In genomic region chr11:53821945-53822338, GRCm38 (mm10) we compare ENCODE assay signal across 24 mouse cellular contexts. TPM values are rescaled to one million over a fixed set of nuclear protein-coding genes. Genes with fewer than 3 reads are reported as not detected.
A peak's percentile ranks its signal among the peaks of the same experiment; 100 is the strongest.
DNase-seq lines count a peak whose midpoint lies in the region; TF ChIP-seq lines count a peak whose summit lies in the region.
"Had no signal": no experiment of that assay in that cellular context is flagged by ENCODE, and none has a peak within 500 bp of the region (broad histone marks: within the 10 kb centered on the region; RNA-seq: fewer than 3 reads in every experiment).

No protein-coding gene starts in this region.

- peak overlapping the region; percentile 54 for H3K9ac ChIP-seq in CH12.LX (ENCODE audit: insufficient read depth, low read depth)
- H3K9ac ChIP-seq: embryonic facial prominence, embryonic 13.5 days; forebrain, embryonic 12.5 days; forebrain, embryonic 15.5 days; heart, embryonic 12.5 days; heart, embryonic 15.5 days; hindbrain, embryonic 13.5 days had no signal

- no peaks in the 10 kb centered on the region for H3K27me3 ChIP-seq in kidney, adult 2 months (replicated peaks; ENCODE audit: control insufficient read depth, insufficient read depth, low read length)
- H3K27me3 ChIP-seq in CH12.LX (replicated peaks) (no peaks in the 10 kb centered on the region), myocyte (ENCODE audit: control insufficient read depth, insufficient read depth, insufficient read length) (no peaks in the 10 kb centered on the region)
- H3K27me3 ChIP-seq: embryonic facial prominence, embryonic 13.5 days; forebrain, embryonic 12.5 days; forebrain, embryonic 15.5 days; heart, embryonic 15.5 days; hindbrain, embryonic 13.5 days had no signal

- no peaks in the 10 kb centered on the region for H3K9me3 ChIP-seq in CH12.LX (replicated peaks; ENCODE audit: low read length)
- H3K9me3 ChIP-seq: embryonic facial prominence, embryonic 10.5 days; embryonic facial prominence, embryonic 13.5 days; forebrain, embryonic 12.5 days; forebrain, embryonic 15.5 days; heart, embryonic 12.5 days; heart, embryonic 15.5 days; hindbrain, embryonic 10.5 days; hindbrain, embryonic 13.5 days had no signal

- H3K4me2 ChIP-seq in CH12.LX (ENCODE audit: insufficient read depth, low read depth, poor library complexity, severe bottlenecking) (peak overlapping the region; percentile 84; the same call in 1 of the 2 replicates), myocyte (ENCODE audit: low read depth) (peak overlapping the region; percentile 28)
- H3K4me2 ChIP-seq: embryonic facial prominence, embryonic 13.5 days; forebrain, embryonic 12.5 days; forebrain, embryonic 15.5 days; heart, embryonic 12.5 days; heart, embryonic 15.5 days; hindbrain, embryonic 13.5 days had no signal

- dilution Hi-C loops in CH12.LX (cut with MboI; ENCODE audit: extremely low pct_ligation_motif_present, extremely low pct_unique_long_range_greater_than_20kb, low sequenced_read_pairs), result no loop called here

- H3K27ac ChIP-seq in kidney, adult 2 months (ENCODE audit: insufficient read depth, low read depth, low read length), result no peak overlapping the region
- peak overlapping the region; percentile 100 for H3K27ac ChIP-seq in CH12.LX (ENCODE audit: insufficient read depth, low read depth)
- H3K27ac ChIP-seq: embryonic facial prominence, embryonic 10.5 days; embryonic facial prominence, embryonic 13.5 days; forebrain, embryonic 12.5 days; forebrain, embryonic 15.5 days; heart, embryonic 15.5 days; hindbrain, embryonic 10.5 days; hindbrain, embryonic 13.5 days had no signal

- DNase-seq in kidney, adult 2 months, result peak; percentile 41
- DNase-seq in kidney, adult 8-10 months, result no peak
- DNase-seq in CH12.LX (ENCODE audit: extremely low read depth), result peak; percentile 43
- DNase-seq in left cerebral cortex, postnatal 36 days (ENCODE audit: low spot score in 2 of 2), result no peak
- DNase-seq in layer of hippocampus, adult 8-10 months (ENCODE audit: low spot score in 2 of 2), result no peak
- DNase-seq: adrenal gland, adult 2 months; adrenal gland, postnatal 14 days; cerebellum, adult 11 months; cerebellum, adult 2 months; cerebellum, adult 9-11 months; cerebellum, postnatal 36 days; embryo, embryonic 11 days had no signal

- TF ChIP-seq POLR2A in kidney, adult 2 months (IDR thresholded peaks at IDR 0.05; ENCODE audit: low read depth, low read length), result no peak
- TF ChIP-seq POLR2A in CH12.LX (IDR thresholded peaks at IDR 0.05; ENCODE audit: low read depth, low read length) (no peak), myocyte (IDR thresholded peaks at IDR 0.05; ENCODE audit: insufficient read length, low read depth) (no peak)

- no peaks in the 10 kb centered on the region for H3K36me3 ChIP-seq in kidney, adult 2 months (ENCODE audit: control insufficient read depth, insufficient read depth, low read length)
- no peaks in the 10 kb centered on the region for H3K36me3 ChIP-seq in CH12.LX (replicated peaks in 1 of 2; ENCODE audit: control insufficient read depth in 1 of 2, insufficient read depth in 1 of 2, low read length in 1 of 2)
- H3K36me3 ChIP-seq in myocyte (ENCODE audit: control insufficient read depth, insufficient read depth), result no peaks in the 10 kb centered on the region
- H3K36me3 ChIP-seq: embryonic facial prominence, embryonic 10.5 days; embryonic facial prominence, embryonic 13.5 days; forebrain, embryonic 12.5 days; forebrain, embryonic 15.5 days; heart, embryonic 12.5 days; heart, embryonic 15.5 days; hindbrain, embryonic 10.5 days; hindbrain, embryonic 13.5 days had no signal

- WGBS in kidney, adult 2 months, result 87% methylated on average over 3 of the region's 3 CpGs

- H3K4me1 ChIP-seq in kidney, adult 2 months (ENCODE audit: control insufficient read depth, insufficient read depth, low read length), result peaks cover 5% of the 10 kb centered on the region; the same call in 1 of the 2 replicates
- H3K4me1 ChIP-seq in CH12.LX (ENCODE audit: control insufficient read depth in 1 of 2, insufficient read depth in 2 of 2), result peaks cover 51 to 85% of the 10 kb centered on the region in 2 experiments
- H3K4me1 ChIP-seq: embryonic facial prominence, embryonic 13.5 days; forebrain, embryonic 12.5 days; forebrain, embryonic 15.5 days; hindbrain, embryonic 13.5 days had no signal

- no peak for TF ChIP-seq EP300 in CH12.LX (IDR thresholded peaks at IDR 0.05; ENCODE audit: low read length)

- H3ac ChIP-seq in myocyte (ENCODE audit: control insufficient read depth, insufficient read length), result no peak overlapping the region

- TF ChIP-seq CTCF in kidney, adult 2 months (conservative IDR thresholded peaks at IDR 0.05; ENCODE audit: insufficient read depth, insufficient read length, low read depth, low read length), result no peak
- no peak for TF ChIP-seq CTCF in CH12.LX (conservative IDR thresholded peaks at IDR 0.05 in 1 of 2, IDR thresholded peaks at IDR 0.05 in 1 of 2; ENCODE audit: low read depth in 2 of 2, low read length in 2 of 2)

- H3K4me3 ChIP-seq in kidney, adult 2 months (ENCODE audit: insufficient read depth, low read depth, low read length), result no peak overlapping the region
- no peak overlapping the region for H3K4me3 ChIP-seq in CH12.LX (replicated peaks in 1 of 3; ENCODE audit: low read depth in 2 of 3, low read length in 2 of 3, poor library complexity in 1 of 3)
- H3K4me3 ChIP-seq in myocyte, result no peak overlapping the region
- H3K4me3 ChIP-seq: embryonic facial prominence, embryonic 10.5 days; embryonic facial prominence, embryonic 13.5 days; erythroblast, embryonic 14.5 days; forebrain, embryonic 12.5 days; forebrain, embryonic 15.5 days; heart, embryonic 12.5 days; heart, embryonic 15.5 days; hindbrain, embryonic 10.5 days; hindbrain, embryonic 13.5 days had no signal

- in situ Hi-C loops in CH12.LX (cut with MboI; ENCODE audit: low pct_ligation_motif_present, low pct_unique_long_range_greater_than_20kb, low sequenced_read_pairs), result no loop called here

- no peak for TF ChIP-seq RAD21 in CH12.LX (IDR thresholded peaks at IDR 0.05; ENCODE audit: low read depth, low read length)

- intact Hi-C loops in left cerebral cortex, postnatal 36 days (cut with DNase I), result no loop called here

- H3K79me2 ChIP-seq in CH12.LX (replicated peaks; ENCODE audit: control insufficient read depth, extremely low read depth, insufficient read depth, poor library complexity, severe bottlenecking) (no peaks in the 10 kb centered on the region), myocyte (ENCODE audit: control insufficient read depth, insufficient read depth) (no peaks in the 10 kb centered on the region)

TF ChIP-seq in CH12.LX, 34 proteins besides CTCF, POLR2A, EP300 and RAD21:
- TF ChIP-seq ETS1 (conservative IDR thresholded peaks at IDR 0.05; ENCODE audit: low read depth, low read length), result 0 out of 2 replicates have a peak, but pooled peaks have one; percentile 4
- TF ChIP-seq CHD2 (IDR thresholded peaks at IDR 0.05; ENCODE audit: low read length), result peak; percentile 88
- no peak for TF ChIP-seq KAT2A (IDR thresholded peaks at IDR 0.05; ENCODE audit: insufficient replicate concordance, low read length)
- TF ChIP-seq TCF12 (IDR thresholded peaks at IDR 0.05; ENCODE audit: low read depth, low read length), result 0 out of 2 replicates have a peak, but pooled peaks have one; percentile 12

TF ChIP-seq in myocyte, 11 proteins besides CTCF, POLR2A, EP300 and RAD21:
- TF ChIP-seq E2F4 (IDR thresholded peaks at IDR 0.05; ENCODE audit: insufficient read depth) (no peak), TCF12 (IDR thresholded peaks at IDR 0.05; ENCODE audit: insufficient read depth, poor library complexity, severe bottlenecking) (no peak), MAX (IDR thresholded peaks at IDR 0.05; ENCODE audit: low read depth) (no peak), POLR2AphosphoS2 (IDR thresholded peaks at IDR 0.05; ENCODE audit: insufficient read length, low read depth) (no peak), CEBPB (IDR thresholded peaks at IDR 0.05; ENCODE audit: insufficient read depth, poor library complexity, severe bottlenecking) (no peak), SRF (IDR thresholded peaks at IDR 0.05; ENCODE audit: control insufficient read depth, insufficient read length, low read depth) (no peak), MYOD1 (IDR thresholded peaks at IDR 0.05; ENCODE audit: control insufficient read depth in 1 of 3, insufficient read length in 2 of 3, low read depth in 2 of 3) (no peak), TCF3 (IDR thresholded peaks at IDR 0.05; ENCODE audit: insufficient read length, low read depth) (no peak), USF1 (IDR thresholded peaks at IDR 0.05; ENCODE audit: low read depth) (no peak), REST (IDR thresholded peaks at IDR 0.05; ENCODE audit: insufficient read depth, insufficient read length) (no peak), MYOG (IDR thresholded peaks at IDR 0.05; ENCODE audit: control insufficient read depth in 1 of 3, insufficient read depth in 1 of 3, insufficient read length in 2 of 3, low read depth in 2 of 3) (no peak)

RNA-seq across cellular contexts. Expression of gene Gm12216, which starts 37.1 kb away (rescaled TPM):
- polyA plus RNA-seq in kidney, adult 2 months (2012; rRNA removed), result 5.4 and 5.8 TPM in 2 replicates
- total RNA-seq in CH12.LX (2012; rRNA removed) (0.88 and 2.7 TPM in 2 replicates), CH12.LX (2014; rRNA removed) (0.73 and 0.77 TPM in 2 replicates)
- polyA plus RNA-seq in CH12.LX (2012; ENCODE audit: insufficient read length, low read depth) (0.56 and 1.1 TPM in 2 replicates), myocyte (2012; fragmentation: generic; extraction: Trizol) (1.6 TPM)
- total RNA-seq in left cerebral cortex, postnatal 36 days (2021), result 1 to 10 TPM; 4.0 to 4.5 TPM
- 10 to 100 TPM in 1 of 4 experiments, 1 to 10 TPM in 3; 6.0 to 12.4 (median 8.1) TPM for total RNA-seq in layer of hippocampus, adult 8-10 months (2022)
- polyA plus RNA-seq: embryonic facial prominence, embryonic 10.5 days; embryonic facial prominence, embryonic 13.5 days; erythroblast, embryonic 14.5 days; forebrain, embryonic 12.5 days; forebrain, embryonic 15.5 days had no signal

RNA-seq across cellular contexts. Expression of gene Gm17334, which starts 49.0 kb away (rescaled TPM):
- polyA plus RNA-seq in kidney, adult 2 months (2012; rRNA removed), result 0.91 and 1.1 TPM in 2 replicates
- total RNA-seq in CH12.LX (2012; rRNA removed) (0.71 and 0.72 TPM in 2 replicates), CH12.LX (2014; rRNA removed) (not detected in 2 replicates)
- polyA plus RNA-seq in CH12.LX (2012; ENCODE audit: insufficient read length, low read depth) (0.47 and 0.57 TPM in 2 replicates), myocyte (2012; fragmentation: generic; extraction: Trizol) (0.19 TPM)
- total RNA-seq in left cerebral cortex, postnatal 36 days (2021), result 1 to 10 TPM in 1 of 2 experiments, under 1 TPM in 1; 0.96 to 1.2 TPM
- 1 to 10 TPM; 1.1 to 2.4 (median 1.9) TPM for total RNA-seq in layer of hippocampus, adult 8-10 months (2022)
- total RNA-seq: gastrocnemius, postnatal 25 days had no signal
- polyA plus RNA-seq: embryonic facial prominence, embryonic 10.5 days; embryonic facial prominence, embryonic 13.5 days; erythroblast, embryonic 14.5 days; forebrain, embryonic 12.5 days; forebrain, embryonic 15.5 days; heart, embryonic 12.5 days; heart, embryonic 15.5 days; hindbrain, embryonic 10.5 days; hindbrain, embryonic 13.5 days; hindbrain, embryonic 16.5 days had no signal

RNA-seq across cellular contexts. Expression of gene Irf1, which starts 52.1 kb away (rescaled TPM):
- polyA plus RNA-seq in kidney, adult 2 months (2012; rRNA removed), result 31.5 and 35.5 TPM in 2 replicates
- total RNA-seq in CH12.LX (2012; rRNA removed), result 46.4 and 64.9 TPM in 2 replicates
- total RNA-seq in CH12.LX (2014; rRNA removed), result 19.8 and 23.6 TPM in 2 replicates
- 17.8 and 18.2 TPM in 2 replicates for polyA plus RNA-seq in CH12.LX (2012; ENCODE audit: insufficient read length, low read depth)
- 25.0 TPM for polyA plus RNA-seq in myocyte (2012; fragmentation: generic; extraction: Trizol)
- 1 to 10 TPM; 6.5 to 6.6 TPM for total RNA-seq in left cerebral cortex, postnatal 36 days (2021)
- total RNA-seq in layer of hippocampus, adult 8-10 months (2022), result 10 to 100 TPM in 3 of 4 experiments, 1 to 10 TPM in 1; 9.7 to 12.9 (median 11.0) TPM

Comparison
In these comparisons a context has a peak if more than half of its experiments do, and no peak if none do; other contexts are left out.
1. DNase-seq: peak in kidney, adult 2 months (single experiment) and CH12.LX (single experiment); none in kidney, adult 8-10 months (0 of 2), left cerebral cortex, postnatal 36 days (0 of 2) and layer of hippocampus, adult 8-10 months (0 of 2).